Mouse (Mus musculus) cerebellum, adult 11-12 months (tissue): ENCODE measurements around the gene Ebf3.

Source experiments
- DNase-seq: peaks from one replicate; pipeline ENCODE4 v3.0.0; 2022

Ebf3 gene

GRCm38 (mm10) chr7:137272252-137272651 is 42.0 kb downstream of the Ebf3 start:
- DNase-seq, result no peak

- no peak for DNase-seq
Measured at GRCm38 (mm10) chr7:137268452-137269155, 45.6 kb downstream of the Ebf3 start.

GRCm38 (mm10) chr7:137267441-137267840 is 46.8 kb downstream of the Ebf3 start:
- DNase-seq, result no peak

GRCm38 (mm10) chr7:137266575-137266974 is 47.7 kb downstream of the Ebf3 start:
- DNase-seq, result no peak

GRCm38 (mm10) chr7:137262330-137262729 is 51.9 kb downstream of the Ebf3 start:
- DNase-seq, result no peak

- DNase-seq, result no peak
Measured at GRCm38 (mm10) chr7:137246213-137246872, 67.9 kb downstream of the Ebf3 start.

GRCm38 (mm10) chr7:137244839-137245238 is 69.4 kb downstream of the Ebf3 start:
- DNase-seq, result no peak

- DNase-seq, result no peak
Measured at GRCm38 (mm10) chr7:137240481-137240880, 73.8 kb downstream of the Ebf3 start.

- no peak for DNase-seq
Measured at GRCm38 (mm10) chr7:137239542-137240133, 74.6 kb downstream of the Ebf3 start.

GRCm38 (mm10) chr7:137237419-137237818 is 76.8 kb downstream of the Ebf3 start:
- no peak for DNase-seq

- no peak for DNase-seq
Measured at GRCm38 (mm10) chr7:137223823-137224222, 90.4 kb downstream of the Ebf3 start.

- no peak for DNase-seq
Measured at GRCm38 (mm10) chr7:137222831-137223505, 91.3 kb downstream of the Ebf3 start.

GRCm38 (mm10) chr7:137221599-137221998 is 92.6 kb downstream of the Ebf3 start:
- DNase-seq, result no peak

GRCm38 (mm10) chr7:137220436-137220835 is 93.8 kb downstream of the Ebf3 start:
- DNase-seq, result no peak

GRCm38 (mm10) chr7:137218706-137219105 is 95.5 kb downstream of the Ebf3 start:
- DNase-seq, result no peak

GRCm38 (mm10) chr7:137213444-137213843 is 100.8 kb downstream of the Ebf3 start:
- DNase-seq, result no peak

GRCm38 (mm10) chr7:137211332-137211731 is 102.9 kb downstream of the Ebf3 start:
- no peak for DNase-seq

- DNase-seq, result no peak
Measured at GRCm38 (mm10) chr7:137209688-137210345, 104.4 kb downstream of the Ebf3 start.

GRCm38 (mm10) chr7:137208556-137208955 is 105.7 kb downstream of the Ebf3 start:
- no peak for DNase-seq

- DNase-seq, result no peak
Measured at GRCm38 (mm10) chr7:137206770-137207285, 107.4 kb downstream of the Ebf3 start.

- DNase-seq, result no peak
Measured at GRCm38 (mm10) chr7:137199533-137199932, 114.7 kb downstream of the Ebf3 start.

- DNase-seq, result no peak
Measured at GRCm38 (mm10) chr7:137198921-137199320, 115.3 kb downstream of the Ebf3 start.
